Comparison of ENCODE assay signal across 22 mouse cellular contexts in genomic region chr17:21648791-21649190, GRCm38 (mm10). TPM values are rescaled to one million over a fixed set of nuclear protein-coding genes. Genes with fewer than 3 reads are reported as not detected.
DNase-seq lines count a peak whose midpoint lies in the region; ATAC-seq and TF ChIP-seq lines count a peak whose summit lies in the region.
"Had no signal": no experiment of that assay in that cellular context is flagged by ENCODE, and none has a peak within 500 bp of the region (broad histone marks: within the 10 kb centered on the region; RNA-seq: fewer than 3 reads in every experiment).

No protein-coding gene starts in this region.

- no peak for TF ChIP-seq EP300 in MEL (IDR thresholded peaks at IDR 0.05; ENCODE audit: low read depth in 1 of 2, low read length in 2 of 2)

- ATAC-seq in hindbrain, postnatal 0 days: no peak
- ATAC-seq: CD4-positive, CD25-positive, alpha-beta regulatory T cell, adult 4 months; forebrain, embryonic 13.5 days; hindbrain, embryonic 16.5 days; liver, embryonic 12.5 days; midbrain, embryonic 13.5 days had no signal

- peak; percentile 13 for DNase-seq in 3134 (ENCODE audit: extremely low read depth, insufficient read length, low spot score)
- DNase-seq in MEL (ENCODE audit: low read depth, low spot score): peak; percentile 4
- DNase-seq in adrenal gland, adult 8-10 months: peak; percentile 67
- DNase-seq in embryo, embryonic 11.5 days (ENCODE audit: low read depth, low spot score): peak; percentile 3
- DNase-seq in thymus, postnatal 10 days (ENCODE audit: low spot score in 2 of 2): no peak
- DNase-seq in urinary bladder, postnatal 36 days (ENCODE audit: low spot score in 2 of 2): no peak
- DNase-seq in hindbrain, postnatal 0 days (ENCODE audit: low spot score): no peak
- DNase-seq: cerebellum, adult 2 months; heart, postnatal 36 days; kidney, adult 9 months; thymus, postnatal 4 days had no signal

- no peaks in the 10 kb centered on the region for H3K9me3 ChIP-seq in MEL (replicated peaks; ENCODE audit: insufficient read depth, low read length)
- H3K9me3 ChIP-seq in hindbrain, postnatal 0 days (ENCODE audit: low read length): 0 out of 2 replicates have a peak, but pooled peaks cover 2% of the 10 kb centered on the region
- H3K9me3 ChIP-seq: forebrain, embryonic 13.5 days; G1E; heart, embryonic 12.5 days; liver, embryonic 12.5 days had no signal

- no peak for TF ChIP-seq POLR2A in MEL (IDR thresholded peaks at IDR 0.05; ENCODE audit: control insufficient read depth in 1 of 2, insufficient read depth in 1 of 2, low read depth in 1 of 2, low read length in 2 of 2, poor library complexity in 1 of 2)

- H3K79me2 ChIP-seq in MEL (ENCODE audit: control insufficient read depth, insufficient read depth, low read length, poor library complexity): no peaks in the 10 kb centered on the region

- H3K27me3 ChIP-seq in MEL (ENCODE audit: control insufficient read depth in 1 of 2, insufficient read depth in 2 of 2, low read length in 2 of 2): no peaks in the 10 kb centered on the region
- H3K27me3 ChIP-seq in hindbrain, postnatal 0 days (ENCODE audit: insufficient read depth, low read length): no peaks in the 10 kb centered on the region
- H3K27me3 ChIP-seq: forebrain, embryonic 13.5 days; heart, embryonic 12.5 days; liver, embryonic 12.5 days; midbrain, embryonic 13.5 days had no signal

- no peak overlapping the region for H3K27ac ChIP-seq in MEL (ENCODE audit: control insufficient read depth, low read depth, low read length)
- H3K27ac ChIP-seq in hindbrain, postnatal 0 days: no peak overlapping the region
- H3K27ac ChIP-seq: forebrain, embryonic 13.5 days; left cerebral cortex, adult 2 months; liver, embryonic 12.5 days; midbrain, embryonic 13.5 days had no signal

- H3K9ac ChIP-seq in MEL (ENCODE audit: control insufficient read depth, low read depth, low read length, poor library complexity, severe bottlenecking): no peak overlapping the region
- no peak overlapping the region for H3K9ac ChIP-seq in hindbrain, postnatal 0 days (replicated peaks; ENCODE audit: low read length)
- H3K9ac ChIP-seq: forebrain, embryonic 13.5 days; heart, embryonic 12.5 days; liver, embryonic 12.5 days; midbrain, embryonic 13.5 days had no signal

- TF ChIP-seq RAD21 in MEL (IDR thresholded peaks at IDR 0.05; ENCODE audit: low read depth, low read length): no peak

- WGBS in hindbrain, postnatal 0 days: 60% methylated on average over 3 of the region's 3 CpGs

- TF ChIP-seq CTCF in MEL (IDR thresholded peaks at IDR 0.05 in 2 of 3, conservative IDR thresholded peaks at IDR 0.05 in 1 of 3; ENCODE audit: control insufficient read depth in 1 of 3, insufficient read depth in 1 of 3, low read depth in 2 of 3, low read length in 3 of 3, poor library complexity in 1 of 3, severe bottlenecking in 1 of 3): no peak
- TF ChIP-seq CTCF in hindbrain, postnatal 0 days (IDR thresholded peaks at IDR 0.05; ENCODE audit: low read depth): no peak

- H3K36me3 ChIP-seq in MEL (ENCODE audit: control insufficient read depth in 1 of 2, insufficient read depth in 2 of 2, low read length in 2 of 2): no peaks in the 10 kb centered on the region; a peak in 1 of 4 replicates
- no peaks in the 10 kb centered on the region for H3K36me3 ChIP-seq in hindbrain, postnatal 0 days (ENCODE audit: insufficient read depth, low read length)
- H3K36me3 ChIP-seq: G1E; heart, embryonic 12.5 days; liver, embryonic 12.5 days; midbrain, embryonic 13.5 days had no signal

- H3K4me1 ChIP-seq in MEL (ENCODE audit: control insufficient read depth in 1 of 2, insufficient read depth in 2 of 2, low read length in 2 of 2): no peaks in the 10 kb centered on the region
- H3K4me1 ChIP-seq in hindbrain, postnatal 0 days (ENCODE audit: insufficient read depth, low read length): no peaks in the 10 kb centered on the region
- H3K4me1 ChIP-seq: heart, embryonic 12.5 days had no signal

- no peak overlapping the region for H3K4me3 ChIP-seq in MEL (ENCODE audit: control insufficient read depth in 1 of 2, insufficient read depth in 1 of 2, low read depth in 2 of 2, low read length in 2 of 2)
- no peak overlapping the region for H3K4me3 ChIP-seq in hindbrain, postnatal 0 days (ENCODE audit: low read length)
- H3K4me3 ChIP-seq: forebrain, embryonic 13.5 days; heart, embryonic 12.5 days; left cerebral cortex, adult 2 months; liver, embryonic 12.5 days; midbrain, embryonic 13.5 days; myocyte had no signal

- H3K4me2 ChIP-seq in hindbrain, postnatal 0 days (ENCODE audit: low read depth, low read length): no peak overlapping the region
- H3K4me2 ChIP-seq: forebrain, embryonic 13.5 days; heart, embryonic 12.5 days; midbrain, embryonic 13.5 days had no signal

TF ChIP-seq in MEL, 35 proteins besides CTCF, POLR2A, EP300 and RAD21:
- TF ChIP-seq SIN3A (IDR thresholded peaks at IDR 0.05; ENCODE audit: low read length) (no peak), CHD1 (IDR thresholded peaks at IDR 0.05; ENCODE audit: low read depth, low read length) (no peak), CHD2 (IDR thresholded peaks at IDR 0.05; ENCODE audit: low read length) (no peak), RCOR1 (IDR thresholded peaks at IDR 0.05; ENCODE audit: low read depth, low read length) (no peak), POLR2AphosphoS2 (IDR thresholded peaks at IDR 0.05; ENCODE audit: low read length) (no peak), ELF1 (IDR thresholded peaks at IDR 0.05; ENCODE audit: low read depth, low read length) (no peak), KAT2A (conservative IDR thresholded peaks at IDR 0.05; ENCODE audit: low read depth, low read length) (no peak), NRF1 (IDR thresholded peaks at IDR 0.05; ENCODE audit: insufficient read depth, low read depth, low read length, poor library complexity, severe bottlenecking) (no peak), MAZ (IDR thresholded peaks at IDR 0.05; ENCODE audit: low read depth, low read length) (no peak), MEF2A (IDR thresholded peaks at IDR 0.05; ENCODE audit: extremely low read depth, insufficient replicate concordance, low read depth, low read length, poor library complexity, severe bottlenecking) (no peak)

RNA-seq across cellular contexts. Expression of gene Zfp983, which starts 1.6 kb away (rescaled TPM):
- total RNA-seq in MEL (2012; rRNA removed): 0.98 and 1.5 TPM in 2 replicates
- polyA plus RNA-seq in MEL (2012; ENCODE audit: insufficient read depth in 1 of 2, insufficient read length in 2 of 2, low read depth in 1 of 2, low replicate concordance in 2 of 2, missing spikeins in 1 of 2): 1 to 10 TPM in 1 of 2 experiments, not detected in 1; 1.0 TPM
- 10 to 100 TPM in 2 of 4 experiments, 1 to 10 TPM in 2; 8.2 to 13.5 (median 10.0) TPM for total RNA-seq in adrenal gland, adult 8-10 months (2022)
- total RNA-seq in hindbrain, postnatal 0 days (2014; rRNA removed): 3.3 and 4.2 TPM in 2 replicates
- 4.7 and 5.0 TPM in 2 replicates for polyA plus RNA-seq in hindbrain, postnatal 0 days (2015; fragmentation: Nextera tagmentation; extraction: Ambion mirVana)

RNA-seq across cellular contexts. Expression of gene Gm10226, which starts 42.9 kb away (rescaled TPM):
- total RNA-seq in MEL (2012; rRNA removed): 2.0 and 3.2 TPM in 2 replicates
- polyA plus RNA-seq in MEL (2012; ENCODE audit: insufficient read depth in 1 of 2, insufficient read length in 2 of 2, low read depth in 1 of 2, low replicate concordance in 2 of 2, missing spikeins in 1 of 2): 1 to 10 TPM in 1 of 2 experiments, not detected in 1; 1.1 TPM
- total RNA-seq in adrenal gland, adult 8-10 months (2022): 1 to 10 TPM in 3 of 4 experiments, not detected in 1; 2.9 to 7.5 (median 6.9) TPM
- not detected in 2 replicates for total RNA-seq in hindbrain, postnatal 0 days (2014; rRNA removed)
- 5.5 and 6.9 TPM in 2 replicates for polyA plus RNA-seq in hindbrain, postnatal 0 days (2015; fragmentation: Nextera tagmentation; extraction: Ambion mirVana)
- total RNA-seq: common myeloid progenitor, adult 5-6 weeks had no signal
- polyA plus RNA-seq: G1E; gonadal fat pad, adult 2 months; myocyte had no signal

RNA-seq across cellular contexts. Expression of gene Zfp760, which starts 58.8 kb away (rescaled TPM):
- total RNA-seq in MEL (2012; rRNA removed): 2.2 and 2.5 TPM in 2 replicates
- polyA plus RNA-seq in MEL (2012; ENCODE audit: insufficient read depth in 1 of 2, insufficient read length in 2 of 2, low read depth in 1 of 2, low replicate concordance in 2 of 2, missing spikeins in 1 of 2): 1 to 10 TPM in 1 of 2 experiments, not detected in 1; 2.5 TPM
- total RNA-seq in adrenal gland, adult 8-10 months (2022): 1 to 10 TPM; 6.3 to 8.3 (median 7.9) TPM
- 3.7 and 4.6 TPM in 2 replicates for total RNA-seq in hindbrain, postnatal 0 days (2014; rRNA removed)
- 4.7 and 5.6 TPM in 2 replicates for polyA plus RNA-seq in hindbrain, postnatal 0 days (2015; fragmentation: Nextera tagmentation; extraction: Ambion mirVana)

Comparison
In these comparisons a context has a peak if more than half of its experiments do, and no peak if none do; other contexts are left out.
1. DNase-seq: peak in 3134 (single experiment), MEL (single experiment), adrenal gland, adult 8-10 months (single experiment) and embryo, embryonic 11.5 days (single experiment); none in thymus, postnatal 10 days (0 of 2), urinary bladder, postnatal 36 days (0 of 2) and hindbrain, postnatal 0 days (single experiment).